Mouse (Mus musculus) MEL-GATA-1-ER (cell line): Measurements from ENCODE around the gene Mb.
A peak's percentile ranks its signal among the peaks of the same experiment; 100 is the strongest.

Experiments
- DNase-seq: peaks from one replicate; pipeline ENCODE4 v3.0.0-alpha.2; 2012; ENCODE audit warnings: low read depth; ENCODE audit errors: extremely low read depth

The Mb gene

GRCm38 (mm10) chr15:77027675-77028074, 22.8 kb downstream of the Mb start:
- DNase-seq, result no peak

GRCm38 (mm10) chr15:77027117-77027516, 23.4 kb downstream of the Mb start:
- DNase-seq, result no peak

GRCm38 (mm10) chr15:77025884-77026583, 24.4 kb downstream of the Mb start:
- no peak for DNase-seq

- no peak for DNase-seq
These were observed 28.0 kb downstream of the Mb start for GRCm38 (mm10) chr15:77022401-77022957.

GRCm38 (mm10) chr15:77021851-77022250, 28.6 kb downstream of the Mb start:
- no peak for DNase-seq

GRCm38 (mm10) chr15:77021056-77021455, 29.4 kb downstream of the Mb start:
- DNase-seq, result no peak

- no peak for DNase-seq
These were observed 30.3 kb downstream of the Mb start for GRCm38 (mm10) chr15:77020136-77020535.

- no peak for DNase-seq
These were observed 30.9 kb downstream of the Mb start for GRCm38 (mm10) chr15:77019533-77019932.

- no peak for DNase-seq
These were observed 31.6 kb downstream of the Mb start for GRCm38 (mm10) chr15:77018740-77019340.

- DNase-seq, result peak; percentile 18
These were observed 32.6 kb downstream of the Mb start for GRCm38 (mm10) chr15:77017897-77018296.

GRCm38 (mm10) chr15:77016509-77016908, 34.0 kb downstream of the Mb start:
- no peak for DNase-seq

- no peak for DNase-seq
These were observed 35.5 kb downstream of the Mb start for GRCm38 (mm10) chr15:77014985-77015384.

- no peak for DNase-seq
These were observed 36.0 kb downstream of the Mb start for GRCm38 (mm10) chr15:77014431-77014830.

- no peak for DNase-seq
These were observed 36.7 kb downstream of the Mb start for GRCm38 (mm10) chr15:77013753-77014241.

- no peak for DNase-seq
These were observed 41.6 kb downstream of the Mb start for GRCm38 (mm10) chr15:77008851-77009250.

GRCm38 (mm10) chr15:77003868-77004215, 46.6 kb downstream of the Mb start:
- DNase-seq, result no peak

- DNase-seq, result no peak
These were observed 47.1 kb downstream of the Mb start for GRCm38 (mm10) chr15:77003173-77003867.

- no peak for DNase-seq
These were observed 51.4 kb downstream of the Mb start for GRCm38 (mm10) chr15:76998878-76999588.

- no peak for DNase-seq
These were observed 52.4 kb downstream of the Mb start for GRCm38 (mm10) chr15:76998048-76998447.

GRCm38 (mm10) chr15:76994413-76994812, 56.1 kb downstream of the Mb start:
- no peak for DNase-seq

- DNase-seq, result no peak
These were observed 62.9 kb downstream of the Mb start for GRCm38 (mm10) chr15:76987542-76988094.
